ENCODE assay signal across 16 mouse cellular contexts in the genomic region with DNA sequence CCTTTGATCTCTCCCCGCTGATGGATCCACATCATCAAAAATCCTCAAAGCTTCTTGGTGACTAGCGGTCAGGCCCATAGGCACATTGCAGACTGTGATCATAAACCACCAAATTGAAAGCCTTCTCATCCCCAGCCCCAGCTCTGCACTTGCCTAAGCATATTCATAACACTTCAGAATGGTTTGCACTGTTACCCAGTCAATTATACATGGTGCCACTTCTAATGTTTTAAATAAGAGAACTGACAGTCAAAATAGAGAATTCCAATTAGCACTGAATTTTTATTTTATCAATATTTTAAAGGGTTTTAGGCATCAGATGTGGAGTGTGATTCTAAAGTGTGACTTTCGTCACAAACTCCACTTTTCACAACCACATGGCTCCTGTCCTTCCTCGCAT.
"Had no signal": no experiment of that assay in that cellular context is flagged by ENCODE, and none has a peak within 500 bp of the region (broad histone marks: within the 10 kb centered on the region; RNA-seq: fewer than 3 reads in every experiment).

No protein-coding gene starts in this region.

- H3K4me1 ChIP-seq: lung, embryonic 15.5 days; megakaryocyte, embryonic 14.5 days; midbrain, embryonic 13.5 days; neural tube, embryonic 12.5 days had no signal

- H3K27ac ChIP-seq: lung, embryonic 15.5 days; macrophage; midbrain, embryonic 13.5 days; neural tube, embryonic 12.5 days had no signal

- H3K9ac ChIP-seq: liver, postnatal 0 days; lung, embryonic 15.5 days; midbrain, embryonic 13.5 days; neural tube, embryonic 12.5 days had no signal

- H3K4me2 ChIP-seq: lung, embryonic 15.5 days; midbrain, embryonic 11.5 days; midbrain, embryonic 13.5 days; neural tube, embryonic 12.5 days had no signal

- H3K27me3 ChIP-seq: lung, embryonic 15.5 days; megakaryocyte, embryonic 14.5 days; midbrain, embryonic 13.5 days; neural tube, embryonic 12.5 days had no signal

- H3K36me3 ChIP-seq: lung, embryonic 15.5 days; midbrain, embryonic 13.5 days; neural tube, embryonic 12.5 days had no signal

- DNase-seq: liver, postnatal 0 days; lung, adult 2 months; lung, postnatal 14 days; lung, postnatal 36 days; right cerebral cortex, postnatal 14 days; spleen, adult 18-20 months; thymus, adult 18-20 months; thymus, postnatal 14 days; thymus, postnatal 36 days had no signal

- ATAC-seq: liver, postnatal 0 days; lung, postnatal 0 days; midbrain, embryonic 13.5 days had no signal

- H3K4me3 ChIP-seq: lung, embryonic 15.5 days; megakaryocyte, embryonic 14.5 days; midbrain, embryonic 13.5 days; neural tube, embryonic 12.5 days had no signal

- H3K9me3 ChIP-seq: lung, embryonic 15.5 days; megakaryocyte, embryonic 14.5 days; midbrain, embryonic 13.5 days; neural tube, embryonic 12.5 days had no signal
